Mouse (Mus musculus) lung, embryonic 14.5 days (tissue): ENCODE results near the gene Lrrk1. TPM values are rescaled to one million over a fixed set of nuclear protein-coding genes. Genes with fewer than 3 reads are reported as not detected.

Source experiments
- ATAC-seq: fragments of 200-750 bp; cut with Nextera tagmentation; 2 replicates; pipeline ENCODE4 v1.8.0; 2017; ENCODE audit warnings: mild to moderate bottlenecking, moderate TSS enrichment, moderate library complexity; ENCODE audit not compliant: insufficient read depth
- DNase-seq: peaks from one replicate; pipeline ENCODE4 v3.0.0-alpha.2; 2015
- H3K27ac ChIP-seq: fragments of 300-500 bp; sonication (generic); 2 replicates; pipeline ENCODE4 v1.5.1; 2014; ENCODE audit warnings: low read depth, mild to moderate bottlenecking, moderate library complexity
- H3K27me3 ChIP-seq: fragments of 300-500 bp; sonication (generic); 2 replicates; pipeline ENCODE4 v1.6.1; 2014; ENCODE audit warnings: low read length, control low read depth; ENCODE audit not compliant: insufficient read depth
- H3K36me3 ChIP-seq: fragments of 300-500 bp; sonication (generic); 2 replicates; pipeline ENCODE4 v1.6.1; 2014; ENCODE audit warnings: control low read depth; ENCODE audit not compliant: insufficient read depth
- H3K4me1 ChIP-seq: fragments of 300-500 bp; sonication (generic); 2 replicates; pipeline ENCODE4 v1.6.1; 2014; ENCODE audit warnings: antibody characterized with exemption, control low read depth; ENCODE audit not compliant: insufficient read depth
- H3K4me2 ChIP-seq: fragments of 300-500 bp; sonication (generic); 2 replicates; pipeline ENCODE4 v1.6.1; 2014; ENCODE audit warnings: mild to moderate bottlenecking
- H3K4me3 ChIP-seq: fragments of 300-500 bp; sonication (generic); 2 replicates; pipeline ENCODE4 v1.5.1; 2014; ENCODE audit warnings: low read depth, low read length
- H3K9ac ChIP-seq: fragments of 300-500 bp; sonication (generic); 2 replicates; pipeline ENCODE4 v1.6.1; 2014
- H3K9me3 ChIP-seq: fragments of 300-500 bp; sonication (generic); 2 replicates; pipeline ENCODE4 v1.6.1; 2016; ENCODE audit warnings: low read depth, low read length, control low read depth
- CTCF ChIP-seq: IDR thresholded peaks from 2 replicates; pipeline ENCODE4 v1.5.1; 2016; ENCODE audit warnings: antibody characterized with exemption, low read depth
- WGBS: fragments of 180-500 bp; shearing (Covaris S2); extraction: QIAGEN DNeasy Blood & Tissue Kit; methylation state at CpG from one replicate; pipeline ENCODE4 v1.1.7; 2014; 5-methylcytosine and 5-hydroxymethylcytosine counted together
- polyA plus RNA-seq: library from polyadenylated mRNA; unstranded; fragments of >200 nt; fragmentation: Nextera tagmentation; extraction: Ambion mirVana; gene quantifications from 2 replicates; pipeline ENCODE4 v1.2.1, GENCODE M21; 2014

Lrrk1 gene
- polyA plus RNA-seq, 1 experiment from 2014 or later = 25.8 TPM

DNA sequence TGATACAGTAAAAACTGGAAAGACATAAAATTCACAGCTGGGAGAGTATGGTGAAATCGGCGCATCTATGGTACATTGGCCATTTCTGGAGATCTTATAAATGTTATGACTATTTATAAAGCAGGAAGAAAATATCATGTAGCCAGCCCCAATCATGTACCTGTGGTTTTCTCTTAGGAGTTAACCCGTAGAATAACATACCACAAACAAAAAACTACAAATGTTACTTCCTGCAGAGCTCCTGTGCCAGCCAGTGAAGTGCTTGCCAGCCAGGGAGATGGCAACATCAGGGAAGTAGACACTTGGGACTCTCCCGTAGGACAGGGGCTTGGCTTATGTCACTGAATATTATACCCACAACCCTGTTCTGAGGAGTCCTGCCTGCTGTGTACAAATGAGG is 37.1 kb downstream of the Lrrk1 start:
- Histone ChIP-seq H3K4me2 (no peak overlapping the region), H3K4me3 (no peak overlapping the region), H3K9ac (no peak overlapping the region), H3K9me3 (no peaks in the 10 kb centered on the region), H3K4me1 (no peaks in the 10 kb centered on the region), H3K36me3 (no peaks in the 10 kb centered on the region), H3K27me3 (no peaks in the 10 kb centered on the region), H3K27ac (no peak overlapping the region)
- ATAC-seq = no peak
- WGBS = 78% methylated on average over 4 of the region's 4 CpGs
- TF ChIP-seq CTCF = no peak
- no peak for DNase-seq

DNA sequence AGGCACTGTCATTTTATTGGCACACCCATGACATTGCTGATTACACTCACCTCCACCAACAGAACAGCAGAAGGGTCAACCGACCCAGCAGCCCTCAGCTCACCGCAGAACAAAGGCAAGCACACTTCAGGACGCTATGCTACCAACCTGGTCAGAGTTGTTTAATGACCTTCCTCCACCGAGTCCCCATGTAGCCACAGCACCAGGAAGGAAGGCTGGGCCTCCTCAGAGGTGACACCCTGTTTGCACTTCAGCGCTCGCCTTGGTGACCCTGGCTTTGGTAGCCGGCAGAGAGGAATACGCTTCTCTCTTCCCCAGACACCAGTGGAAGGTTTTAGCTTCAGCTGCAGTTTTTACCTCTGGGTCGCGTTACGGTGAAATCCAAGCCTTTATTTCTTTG is 38.5 kb downstream of the Lrrk1 start:
- no peak overlapping the region for H3K4me2 ChIP-seq
- no peaks in the 10 kb centered on the region for H3K9me3 ChIP-seq
- no peak for ATAC-seq
- H3K9ac ChIP-seq = no peak overlapping the region
- no peak for TF ChIP-seq CTCF
- no peak overlapping the region for H3K4me3 ChIP-seq
- H3K27me3 ChIP-seq = no peaks in the 10 kb centered on the region
- DNase-seq = no peak
- no peaks in the 10 kb centered on the region for H3K36me3 ChIP-seq
- no peak overlapping the region for H3K27ac ChIP-seq
- no peaks in the 10 kb centered on the region for H3K4me1 ChIP-seq
- WGBS = 32% methylated on average over 11 of the region's 11 CpGs

DNA sequence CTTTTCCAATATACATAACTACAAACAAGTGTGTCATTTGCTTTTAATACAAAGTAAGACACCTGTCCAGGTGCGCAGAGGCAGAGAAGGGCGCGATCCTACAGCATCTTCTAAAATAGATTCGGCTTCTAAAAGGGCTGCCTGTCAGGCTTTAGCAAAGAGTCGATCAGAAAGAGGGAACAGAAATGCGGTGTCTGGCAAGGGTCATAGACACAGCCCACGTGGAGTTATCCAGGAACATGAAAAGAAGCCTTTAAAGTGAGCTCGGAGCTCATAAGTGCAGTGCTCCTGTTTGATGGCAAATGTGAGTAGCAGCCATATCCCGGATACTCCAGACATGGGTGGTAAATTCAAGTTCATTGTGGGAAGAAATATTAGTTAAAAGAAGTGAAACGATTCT is 39.6 kb downstream of the Lrrk1 start:
- Histone ChIP-seq H3K27ac (no peak overlapping the region), H3K36me3 (no peaks in the 10 kb centered on the region), H3K27me3 (no peaks in the 10 kb centered on the region), H3K4me1 (no peaks in the 10 kb centered on the region), H3K4me2 (no peak overlapping the region), H3K9ac (no peak overlapping the region), H3K9me3 (no peaks in the 10 kb centered on the region), H3K4me3 (no peak overlapping the region)
- ATAC-seq (no peak), DNase-seq (no peak)
- whole genome bisulfite sequencing = 83% methylated on average over 10 of the region's 10 CpGs
- no peak for TF ChIP-seq CTCF

DNA sequence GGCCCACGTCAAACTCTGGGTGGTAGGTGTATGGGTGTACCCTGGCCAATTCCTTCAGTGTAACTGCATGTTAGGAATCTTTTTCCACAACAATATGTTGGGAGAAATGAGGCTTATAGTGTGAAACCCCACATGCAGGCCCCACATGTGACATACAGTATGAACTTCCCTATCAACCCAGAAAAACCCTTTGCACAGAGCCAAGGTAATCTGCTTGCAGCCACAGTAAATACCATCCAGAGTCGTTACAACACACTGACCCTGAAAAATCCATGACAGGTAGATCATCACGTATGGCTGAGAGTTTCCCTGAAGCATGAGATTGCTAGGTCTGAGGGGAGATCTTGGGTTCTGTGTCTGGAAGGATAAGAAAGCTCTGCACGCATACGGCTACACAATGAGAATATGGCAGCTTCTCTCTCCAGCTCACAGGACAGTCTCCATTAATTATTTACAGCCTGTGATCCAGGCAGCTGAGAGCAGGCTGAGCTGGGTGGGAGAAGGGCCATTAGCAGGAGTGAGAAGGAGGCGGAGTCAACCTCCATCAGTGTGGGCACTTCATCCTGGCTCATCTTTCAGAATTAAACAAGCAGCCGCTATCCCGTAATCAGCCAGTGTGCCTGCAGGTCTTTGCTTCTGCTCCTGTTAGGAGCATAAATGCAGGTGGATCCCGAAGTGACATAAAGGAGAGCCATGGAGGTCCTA is 41.0 kb downstream of the Lrrk1 start:
- Histone ChIP-seq H3K4me3 (no peak overlapping the region), H3K4me1 (no peaks in the 10 kb centered on the region), H3K9me3 (no peaks in the 10 kb centered on the region), H3K36me3 (0 out of 2 replicates have a peak, but pooled peaks cover 1% of the 10 kb centered on the region), H3K27ac (no peak overlapping the region), H3K4me2 (no peak overlapping the region), H3K27me3 (no peaks in the 10 kb centered on the region), H3K9ac (no peak overlapping the region)
- 39% methylated on average over 9 of the region's 9 CpGs for WGBS
- DNase-seq = no peak
- TF ChIP-seq CTCF = no peak
- peak; percentile 41; the same call in 1 of the 2 replicates for ATAC-seq

DNA sequence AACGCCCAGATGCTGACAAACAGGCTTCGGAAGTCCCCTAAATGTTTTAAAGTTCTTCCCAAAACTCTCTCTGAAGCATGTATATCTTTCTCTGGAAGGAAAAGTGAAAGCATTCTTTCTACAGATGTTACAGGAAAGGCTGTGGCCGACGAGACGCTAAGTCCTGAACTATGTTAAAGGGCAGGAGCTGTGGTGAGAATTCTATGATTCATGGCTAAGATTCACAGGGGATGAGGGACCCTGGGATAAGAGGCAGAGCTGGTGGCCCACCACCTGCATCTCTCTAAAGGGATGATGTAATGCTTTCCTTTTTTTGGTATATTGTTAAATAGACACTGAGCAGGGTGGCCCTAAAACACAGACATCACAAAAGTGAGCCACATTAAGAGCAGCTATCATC is 44.8 kb downstream of the Lrrk1 start:
- no peak overlapping the region for H3K27ac ChIP-seq
- no peaks in the 10 kb centered on the region for H3K9me3 ChIP-seq
- no peak overlapping the region for H3K9ac ChIP-seq
- 64% methylated on average over 5 of the region's 5 CpGs for WGBS
- H3K27me3 ChIP-seq = no peaks in the 10 kb centered on the region
- no peak overlapping the region for H3K4me2 ChIP-seq
- H3K4me1 ChIP-seq = peaks cover 10% of the 10 kb centered on the region
- ATAC-seq (no peak), DNase-seq (no peak)
- no peak overlapping the region for H3K4me3 ChIP-seq
- TF ChIP-seq CTCF = no peak
- H3K36me3 ChIP-seq = 0 out of 2 replicates have a peak, but pooled peaks cover 7% of the 10 kb centered on the region

DNA sequence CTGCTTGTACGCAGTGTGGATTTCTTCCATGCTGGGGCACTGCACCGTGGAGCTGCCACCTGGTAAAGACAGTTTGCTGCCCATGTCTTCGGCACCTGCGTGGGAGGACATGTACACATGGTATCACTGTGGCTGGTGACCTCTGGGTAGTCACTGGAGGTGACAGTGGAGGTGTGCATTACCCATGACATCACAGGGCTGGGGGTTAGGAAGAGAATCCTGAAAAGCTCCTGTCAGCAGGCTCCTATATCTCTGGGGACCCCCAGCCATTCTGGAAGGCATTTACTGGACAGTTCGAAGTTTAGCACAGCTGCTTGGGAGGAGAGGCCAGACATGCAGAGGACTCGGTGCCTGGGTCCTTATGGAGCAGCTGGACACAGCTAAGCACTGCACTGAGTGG is 45.3 kb downstream of the Lrrk1 start:
- Histone ChIP-seq H3K27ac (no peak overlapping the region), H3K4me1 (peaks cover 10% of the 10 kb centered on the region), H3K27me3 (no peaks in the 10 kb centered on the region), H3K36me3 (0 out of 2 replicates have a peak, but pooled peaks cover 7% of the 10 kb centered on the region), H3K4me2 (no peak overlapping the region), H3K9me3 (no peaks in the 10 kb centered on the region), H3K4me3 (no peak overlapping the region), H3K9ac (no peak overlapping the region)
- 72% methylated on average over 6 of the region's 6 CpGs for WGBS
- no peak for TF ChIP-seq CTCF
- DNase-seq (no peak), ATAC-seq (no peak)

DNA sequence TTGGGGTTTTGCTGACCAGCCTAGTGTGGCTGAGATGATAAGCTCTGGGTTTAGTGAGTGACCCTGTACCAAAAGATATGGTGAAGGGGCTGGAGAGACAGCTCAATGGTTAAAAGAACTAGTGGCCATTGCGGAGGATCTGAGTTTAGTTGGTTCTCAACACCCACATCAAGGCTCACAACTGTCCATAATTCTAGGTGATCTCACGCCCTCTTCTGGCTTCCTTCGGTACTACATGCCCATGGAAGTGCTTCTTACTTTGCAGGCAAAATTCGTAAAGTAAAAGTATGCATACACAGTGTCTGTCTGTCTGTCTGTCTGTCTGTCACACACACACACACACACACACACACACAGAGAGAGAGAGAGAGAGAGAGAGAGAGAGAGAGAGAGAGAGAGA is 45.8 kb downstream of the Lrrk1 start:
- 0 out of 2 replicates have a peak, but pooled peaks cover 7% of the 10 kb centered on the region for H3K36me3 ChIP-seq
- DNase-seq = peak; percentile 83
- no peak for ATAC-seq
- H3K9me3 ChIP-seq = no peaks in the 10 kb centered on the region
- no peak overlapping the region for H3K9ac ChIP-seq
- peaks cover 10% of the 10 kb centered on the region for H3K4me1 ChIP-seq
- H3K27me3 ChIP-seq = no peaks in the 10 kb centered on the region
- TF ChIP-seq CTCF = peak; percentile 75
- WGBS = 42% methylated on average over 4 of the region's 4 CpGs
- no peak overlapping the region for H3K4me2 ChIP-seq
- H3K4me3 ChIP-seq = no peak overlapping the region
- H3K27ac ChIP-seq = no peak overlapping the region
